Mouse (Mus musculus) lung, embryonic 15.5 days (tissue): ENCODE data around the gene Rfxank. TPM values are rescaled to one million over a fixed set of nuclear protein-coding genes. Genes with fewer than 3 reads are reported as not detected.

Experiments
- ATAC-seq: fragments of 200-750 bp; cut with Nextera tagmentation; 2 replicates; pipeline ENCODE4 v1.8.0; 2017; ENCODE audit warnings: moderate number of reproducible peaks, borderline replicate concordance; ENCODE audit not compliant: low FRiP score, low TSS enrichment; ENCODE audit errors: extremely low read depth
- H3K27ac ChIP-seq: fragments of 300-500 bp; sonication (generic); 2 replicates; pipeline ENCODE4 v1.5.1; 2015; ENCODE audit warnings: moderate library complexity, mild to moderate bottlenecking, inconsistent platforms
- H3K27me3 ChIP-seq: fragments of 300-500 bp; sonication (generic); 2 replicates; pipeline ENCODE4 v1.6.1; 2015; ENCODE audit warnings: inconsistent platforms
- H3K36me3 ChIP-seq: fragments of 300-500 bp; sonication (generic); 2 replicates; pipeline ENCODE4 v1.6.1; 2015; ENCODE audit warnings: inconsistent platforms
- H3K4me1 ChIP-seq: fragments of 300-500 bp; sonication (generic); 2 replicates; pipeline ENCODE4 v1.6.1; 2015; ENCODE audit warnings: inconsistent platforms
- H3K4me2 ChIP-seq: fragments of 300-500 bp; sonication (generic); 2 replicates; pipeline ENCODE4 v1.6.1; 2015; ENCODE audit warnings: inconsistent platforms, mild to moderate bottlenecking, moderate library complexity
- H3K4me3 ChIP-seq: fragments of 300-500 bp; sonication (generic); 2 replicates; pipeline ENCODE4 v1.5.1; 2015; ENCODE audit warnings: mild to moderate bottlenecking, inconsistent platforms
- H3K9ac ChIP-seq: fragments of 300-500 bp; sonication (generic); 2 replicates; pipeline ENCODE4 v1.6.1; 2015; ENCODE audit warnings: inconsistent platforms
- H3K9me3 ChIP-seq: fragments of 300-500 bp; sonication (generic); 2 replicates; pipeline ENCODE4 v1.6.1; 2016; ENCODE audit warnings: inconsistent platforms
- WGBS: fragments of 180-500 bp; shearing (Covaris S2); methylation state at CpG from one replicate; pipeline ENCODE4 v1.1.7; 2015; 5-methylcytosine and 5-hydroxymethylcytosine counted together
- polyA plus RNA-seq: library from polyadenylated mRNA; unstranded; fragments of >200 nt; fragmentation: Nextera tagmentation; extraction: Ambion mirVana; gene quantifications from 2 replicates; pipeline ENCODE4 v1.2.1, GENCODE M21; 2015

Gene Rfxank
- polyA plus RNA-seq, 1 experiment from 2014 or later, result 20.3 TPM

DNA sequence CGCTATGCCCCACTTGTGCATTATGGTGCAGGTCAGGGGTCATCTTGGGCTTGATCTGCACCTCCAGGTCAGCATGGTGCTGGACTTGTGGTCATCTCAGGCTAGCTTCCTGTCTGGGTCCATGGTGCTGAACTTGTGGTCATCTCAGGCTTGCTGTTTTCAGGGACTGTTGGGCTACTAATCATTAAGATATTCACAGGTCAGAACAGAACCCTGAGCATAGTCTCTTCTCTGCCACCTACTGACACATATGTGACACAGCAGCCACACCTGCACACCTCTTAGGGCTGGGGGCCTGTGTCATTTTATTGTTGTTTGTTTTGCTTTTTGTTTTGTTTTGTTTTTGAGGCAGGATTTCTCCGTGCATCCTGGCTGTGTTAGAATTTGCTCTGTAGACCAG lies 16.1 kb downstream of the Rfxank start:
- Histone ChIP-seq H3K27ac (no peak overlapping the region), H3K4me1 (no peaks in the 10 kb centered on the region), H3K9ac (no peak overlapping the region), H3K4me3 (no peak overlapping the region), H3K4me2 (no peak overlapping the region), H3K9me3 (no peaks in the 10 kb centered on the region), H3K27me3 (peaks cover 33% of the 10 kb centered on the region), H3K36me3 (no peaks in the 10 kb centered on the region)
- ATAC-seq, result no peak
- 53% methylated on average over 2 of the region's 2 CpGs for WGBS

DNA sequence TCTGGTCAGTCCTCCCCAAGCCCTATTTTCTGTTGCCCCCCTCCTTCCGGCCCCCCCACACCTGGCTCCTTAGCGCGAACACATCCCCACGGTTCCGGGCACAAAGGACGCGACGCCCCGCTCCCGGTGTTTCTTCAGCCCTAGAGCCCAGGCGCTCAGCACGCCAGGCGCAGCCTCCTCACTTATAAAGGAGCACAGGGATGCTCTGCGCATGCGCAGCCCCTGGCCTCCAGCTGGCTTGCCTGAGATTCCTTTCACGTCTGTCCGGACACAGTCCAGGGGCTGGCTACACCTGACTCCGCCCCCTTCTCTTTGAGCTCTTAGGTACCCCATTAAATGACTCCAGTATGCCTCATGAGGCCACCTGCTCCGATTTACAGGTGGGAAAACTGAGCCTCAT lies 18.3 kb downstream of the Rfxank start, which contains the start of gene Ncan:
Gene Ncan, minus strand, starts transcription at position 207 of the 400 bp plus-strand sequence.
- H3K4me3 ChIP-seq, result no peak within 1 kb of the TSS
- H3K9me3 ChIP-seq, result no peaks in the 10 kb centered on the region
- WGBS, result 1% methylated on average over 19 of the region's 19 CpGs
- no peaks in the 10 kb centered on the region for H3K4me1 ChIP-seq
- H3K4me2 ChIP-seq, result peak within 1 kb of the TSS; percentile 28
- H3K27ac ChIP-seq, result no peak within 1 kb of the TSS
- peaks cover 52% of the 10 kb centered on the region for H3K27me3 ChIP-seq
- H3K9ac ChIP-seq, result no peak within 1 kb of the TSS
- no peaks in the 10 kb centered on the region for H3K36me3 ChIP-seq
- ATAC-seq, result no peak

DNA sequence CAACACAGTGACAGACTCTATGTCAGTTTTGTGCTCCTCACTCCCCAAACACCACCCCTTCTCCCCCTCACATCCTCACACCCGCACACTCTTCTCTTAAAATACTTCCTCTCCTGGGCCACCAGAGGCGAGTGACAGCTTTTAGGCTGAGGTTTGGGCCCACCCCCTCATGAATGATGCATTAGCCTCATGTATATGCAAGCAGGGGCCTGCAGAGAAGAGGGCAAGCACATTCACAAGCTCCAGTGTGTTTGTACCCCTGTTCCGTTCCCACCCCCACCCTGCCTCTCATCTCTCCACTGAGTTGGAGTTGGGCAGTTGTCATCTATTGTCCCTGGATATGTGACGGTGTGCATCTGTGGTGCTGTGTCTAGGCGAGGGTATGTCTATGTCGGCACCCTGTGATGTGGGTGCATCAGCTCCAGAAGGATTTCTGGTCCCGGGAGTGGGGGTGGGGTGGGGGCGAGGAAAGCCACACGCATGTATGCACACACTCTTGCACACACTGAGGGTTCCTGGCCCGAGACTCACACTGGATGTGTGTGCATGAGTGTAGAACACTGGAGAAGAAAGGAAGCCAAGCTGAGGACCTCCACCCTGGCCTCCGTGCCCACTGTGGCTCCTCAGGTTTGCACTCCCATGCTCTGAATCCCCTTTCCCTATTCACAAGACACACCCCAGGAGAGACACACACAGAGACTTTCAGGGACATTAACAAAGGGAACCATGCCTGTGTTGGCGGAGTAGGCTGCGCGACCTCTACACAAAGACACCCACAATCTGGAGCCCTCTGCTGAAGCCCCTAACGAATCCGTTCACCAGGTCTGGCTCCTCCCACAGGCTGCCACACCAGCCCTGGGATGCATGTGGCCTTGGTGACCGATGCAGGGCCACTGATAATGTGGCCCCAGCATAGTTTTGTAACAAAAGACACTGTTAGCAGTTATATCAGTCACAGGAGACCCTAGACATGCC lies 19.9 kb downstream of the Rfxank start:
- Histone ChIP-seq H3K27ac (no peak overlapping the region), H3K27me3 (peaks cover 69% of the 10 kb centered on the region), H3K9me3 (no peaks in the 10 kb centered on the region), H3K4me3 (no peak overlapping the region), H3K9ac (no peak overlapping the region), H3K4me1 (no peaks in the 10 kb centered on the region), H3K36me3 (no peaks in the 10 kb centered on the region), H3K4me2 (no peak overlapping the region)
- ATAC-seq, result no peak
- WGBS, result 13% methylated on average over 17 of the region's 17 CpGs

DNA sequence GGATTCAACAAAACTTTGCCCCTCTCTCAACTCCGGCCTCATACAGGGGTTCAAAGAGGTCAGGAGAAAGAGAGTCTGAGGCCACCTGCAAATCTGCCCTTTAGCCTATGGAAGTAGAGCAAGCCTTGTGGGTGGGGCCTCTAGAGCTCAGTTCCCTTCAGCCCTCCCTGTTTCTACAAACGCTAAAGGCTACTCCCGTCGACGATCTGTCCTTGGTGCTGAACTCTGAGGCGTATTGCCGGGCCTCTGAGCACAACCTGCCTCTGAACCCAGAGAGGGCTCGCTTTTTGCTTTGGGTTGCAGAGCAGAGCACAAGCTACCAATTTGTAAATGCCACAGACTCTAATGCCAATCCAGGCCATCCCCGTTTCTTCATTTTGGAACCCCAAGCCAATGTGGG lies 21.3 kb downstream of the Rfxank start:
- no peak overlapping the region for H3K27ac ChIP-seq
- H3K4me2 ChIP-seq, result no peak overlapping the region
- no peak overlapping the region for H3K4me3 ChIP-seq
- H3K9me3 ChIP-seq, result no peaks in the 10 kb centered on the region
- ATAC-seq, result no peak
- H3K27me3 ChIP-seq, result peaks cover 83% of the 10 kb centered on the region
- WGBS, result 5% methylated on average over 9 of the region's 9 CpGs
- H3K36me3 ChIP-seq, result no peaks in the 10 kb centered on the region
- H3K9ac ChIP-seq, result no peak overlapping the region
- H3K4me1 ChIP-seq, result no peaks in the 10 kb centered on the region

DNA sequence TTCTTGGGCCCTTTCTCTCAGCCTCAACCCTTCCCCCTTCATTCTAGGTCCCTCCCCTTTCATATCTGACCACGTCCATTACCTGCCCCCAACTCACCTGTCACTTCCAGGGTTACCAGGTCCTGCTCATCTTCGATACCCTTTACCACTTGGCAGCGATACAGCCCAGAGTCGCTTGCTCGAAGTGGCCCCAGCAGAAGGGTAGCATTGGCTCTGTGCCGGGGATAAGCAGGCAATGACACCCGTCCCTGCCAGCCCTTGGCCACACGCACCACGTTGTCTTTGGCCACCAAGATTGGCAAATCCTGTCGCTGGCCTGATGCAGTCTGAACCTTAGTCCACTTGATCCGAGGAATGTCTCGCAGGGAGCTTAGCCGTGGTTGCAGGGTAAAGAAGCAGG lies 24.1 kb downstream of the Rfxank start:
- H3K27me3 ChIP-seq, result peaks cover 97% of the 10 kb centered on the region
- no peak for ATAC-seq
- H3K4me1 ChIP-seq, result no peaks in the 10 kb centered on the region
- no peak overlapping the region for H3K4me2 ChIP-seq
- no peak overlapping the region for H3K4me3 ChIP-seq
- H3K27ac ChIP-seq, result no peak overlapping the region
- H3K9ac ChIP-seq, result no peak overlapping the region
- no peaks in the 10 kb centered on the region for H3K36me3 ChIP-seq
- 68% methylated on average over 13 of the region's 13 CpGs for WGBS
- no peaks in the 10 kb centered on the region for H3K9me3 ChIP-seq

DNA sequence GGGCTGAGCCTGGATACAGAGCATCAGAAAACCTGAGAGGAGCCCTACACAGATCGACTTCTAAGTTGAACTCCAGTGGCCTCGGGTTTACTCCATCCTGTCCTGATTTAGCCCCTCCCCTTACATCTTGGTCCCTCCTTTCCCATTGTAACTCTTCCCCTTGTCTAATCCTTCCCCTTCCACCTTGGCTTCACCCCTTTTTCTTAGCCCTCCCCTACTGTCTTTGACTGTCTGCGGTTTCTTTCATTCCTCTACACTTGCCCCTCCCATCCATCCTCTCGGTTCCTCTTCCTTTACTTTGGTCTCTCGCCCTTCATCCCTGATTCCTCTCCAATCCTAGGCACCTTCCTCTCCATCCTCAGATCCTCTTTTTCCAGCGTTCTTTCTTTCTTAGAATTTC lies 24.5 kb downstream of the Rfxank start:
- Histone ChIP-seq H3K27me3 (peaks cover 97% of the 10 kb centered on the region), H3K27ac (no peak overlapping the region), H3K4me2 (no peak overlapping the region), H3K9ac (no peak overlapping the region), H3K36me3 (no peaks in the 10 kb centered on the region), H3K4me1 (no peaks in the 10 kb centered on the region), H3K9me3 (no peaks in the 10 kb centered on the region), H3K4me3 (no peak overlapping the region)
- 18% methylated on average over 6 of the region's 6 CpGs for WGBS
- no peak for ATAC-seq

DNA sequence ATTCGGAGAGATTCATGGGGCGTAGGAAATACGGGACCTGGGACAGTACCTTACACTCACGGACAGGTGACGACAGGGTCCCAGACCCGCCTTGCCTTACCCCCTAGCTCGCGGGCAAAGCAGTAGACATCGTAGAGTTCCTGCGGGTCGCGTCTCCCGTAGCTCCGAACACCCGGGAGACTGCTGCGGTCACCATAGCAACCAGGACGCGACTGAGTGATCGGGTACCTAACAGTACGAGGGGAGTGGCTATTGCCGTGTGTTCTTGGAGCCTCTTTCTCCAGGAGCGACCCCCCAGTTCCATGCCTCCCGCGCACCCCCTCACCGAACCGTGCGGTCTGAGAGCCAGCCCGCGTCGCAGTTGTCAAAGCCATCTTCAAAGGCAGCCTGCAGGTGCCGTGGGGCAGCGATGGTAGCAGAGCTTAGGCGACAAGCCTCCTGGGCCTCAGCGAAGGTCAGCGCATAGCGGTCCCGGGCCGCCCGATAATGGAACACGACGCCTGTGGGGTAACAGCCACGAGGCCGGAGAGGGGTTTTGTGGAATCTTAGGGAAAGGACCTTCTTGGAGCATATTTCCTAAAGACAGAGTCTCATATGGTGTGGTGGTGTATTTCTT lies 26.4 kb downstream of the Rfxank start:
- H3K9ac ChIP-seq, result no peak overlapping the region
- no peak overlapping the region for H3K27ac ChIP-seq
- no peaks in the 10 kb centered on the region for H3K9me3 ChIP-seq
- no peak overlapping the region for H3K4me2 ChIP-seq
- no peak overlapping the region for H3K4me3 ChIP-seq
- peaks cover 81% of the 10 kb centered on the region for H3K27me3 ChIP-seq
- WGBS, result 7% methylated on average over 43 of the region's 43 CpGs
- ATAC-seq, result no peak
- H3K4me1 ChIP-seq, result no peaks in the 10 kb centered on the region
- no peaks in the 10 kb centered on the region for H3K36me3 ChIP-seq

DNA sequence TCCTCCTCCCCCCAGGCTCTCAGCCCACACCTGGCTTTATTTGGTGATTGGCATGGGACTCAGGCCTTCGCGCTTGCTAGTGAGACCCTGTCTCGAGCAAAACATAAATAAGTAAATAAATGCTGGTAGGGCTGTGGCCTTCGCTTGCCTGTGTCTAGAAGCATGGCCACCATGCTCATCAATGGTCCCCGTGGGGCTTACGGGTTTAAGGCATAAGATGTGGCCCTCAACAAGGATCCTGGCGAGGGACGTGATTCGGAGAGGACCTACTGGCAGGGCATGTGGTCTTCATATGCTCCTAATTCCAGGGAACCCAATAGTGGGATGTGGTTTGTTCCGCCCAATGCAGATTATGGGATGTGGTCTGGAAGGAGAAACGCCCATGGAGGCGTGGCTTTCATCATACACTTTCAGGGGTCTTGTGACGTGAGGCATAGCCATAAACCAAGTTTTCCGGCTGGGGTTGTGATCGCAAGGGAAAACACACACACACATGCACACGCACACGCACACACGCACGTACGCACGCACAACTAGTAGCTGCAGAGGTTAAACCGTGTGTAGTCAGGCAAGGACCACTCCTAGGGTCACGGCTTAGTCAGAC lies 27.7 kb downstream of the Rfxank start:
- peaks cover 70% of the 10 kb centered on the region for H3K27me3 ChIP-seq
- no peak overlapping the region for H3K4me3 ChIP-seq
- 46% methylated on average over 23 of the region's 23 CpGs for WGBS

DNA sequence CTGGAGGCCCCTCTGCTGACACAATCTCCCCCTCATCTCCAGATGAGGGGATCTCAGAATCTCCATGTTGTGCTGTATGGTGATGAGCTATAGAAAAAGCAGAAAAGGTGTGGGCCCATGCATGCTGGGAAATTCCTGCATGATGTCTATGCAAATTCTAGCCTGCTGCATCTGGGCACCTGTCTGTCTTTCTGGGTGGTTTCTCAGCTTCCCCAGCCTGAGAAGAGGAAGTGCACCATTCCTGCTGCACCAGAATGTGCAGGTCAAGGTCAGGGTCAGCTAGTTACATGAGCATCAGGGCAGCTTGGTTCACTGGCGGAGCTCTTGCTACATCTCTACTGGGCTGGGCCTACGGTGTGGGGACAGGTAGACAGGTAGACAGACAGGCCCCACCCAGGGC lies 28.5 kb downstream of the Rfxank start:
- peaks cover 64% of the 10 kb centered on the region for H3K27me3 ChIP-seq
- WGBS, result 86% methylated on average over 2 of the region's 2 CpGs

More for the DNA sequence above, 27.7 kb downstream of the Rfxank start:
- Histone ChIP-seq H3K9ac (no peak overlapping the region), H3K4me1 (no peaks in the 10 kb centered on the region), H3K9me3 (no peaks in the 10 kb centered on the region), H3K4me2 (no peak overlapping the region), H3K36me3 (no peaks in the 10 kb centered on the region), H3K27ac (no peak overlapping the region)
- no peak for ATAC-seq

DNA sequence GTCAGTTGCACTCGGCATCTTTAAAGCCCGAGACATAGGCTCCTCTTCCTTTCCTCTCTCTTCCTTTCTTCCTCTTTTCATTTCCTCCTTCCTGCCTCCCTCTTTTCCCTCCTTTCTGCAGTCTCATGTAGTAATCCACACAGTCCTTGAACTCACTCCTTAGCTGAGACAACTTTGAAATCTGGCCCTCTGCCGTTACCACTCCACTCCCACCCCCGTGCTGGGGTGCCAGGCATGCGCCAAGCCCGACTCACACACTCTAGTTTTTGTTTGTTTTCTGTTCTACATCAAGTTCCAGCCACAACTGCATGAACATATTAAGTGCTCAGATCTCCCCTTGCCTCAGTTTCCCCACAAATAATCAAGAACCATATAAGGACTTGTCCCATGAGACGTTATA lies 34.0 kb downstream of the Rfxank start:
- Histone ChIP-seq H3K9ac (no peak overlapping the region), H3K27me3 (peaks cover 8% of the 10 kb centered on the region; the same call in 1 of the 2 replicates), H3K27ac (no peak overlapping the region), H3K9me3 (no peaks in the 10 kb centered on the region), H3K4me2 (no peak overlapping the region), H3K36me3 (no peaks in the 10 kb centered on the region), H3K4me1 (no peaks in the 10 kb centered on the region), H3K4me3 (no peak overlapping the region)
- no peak for ATAC-seq
- WGBS, result 68% methylated on average over 7 of the region's 7 CpGs

More for the DNA sequence above, 28.5 kb downstream of the Rfxank start:
- Histone ChIP-seq H3K4me2 (no peak overlapping the region), H3K9ac (no peak overlapping the region), H3K4me3 (no peak overlapping the region), H3K36me3 (no peaks in the 10 kb centered on the region), H3K9me3 (no peaks in the 10 kb centered on the region), H3K27ac (no peak overlapping the region), H3K4me1 (no peaks in the 10 kb centered on the region)
- ATAC-seq, result no peak

DNA sequence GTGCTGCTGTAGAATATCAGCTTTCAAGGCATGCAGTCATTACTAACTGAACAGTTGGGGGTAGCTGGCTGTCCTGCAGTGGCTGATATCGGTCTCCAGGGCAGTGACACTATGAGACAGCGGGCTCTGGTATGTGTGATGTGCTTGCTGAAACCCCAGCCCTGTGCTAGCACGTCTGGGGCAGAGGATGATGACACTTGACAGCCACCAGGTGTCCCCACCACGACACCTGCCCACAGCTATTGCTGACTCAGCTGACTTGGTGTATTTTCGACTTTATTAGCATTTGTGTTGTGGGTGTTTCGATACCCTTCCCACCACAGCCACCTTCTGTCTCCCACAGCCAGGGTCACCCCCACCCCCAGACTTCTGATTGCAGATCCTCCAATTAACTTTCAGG lies 34.4 kb downstream of the Rfxank start:
- Histone ChIP-seq H3K4me1 (no peaks in the 10 kb centered on the region), H3K27me3 (peaks cover 4% of the 10 kb centered on the region; the same call in 1 of the 2 replicates), H3K36me3 (no peaks in the 10 kb centered on the region), H3K27ac (no peak overlapping the region), H3K9me3 (no peaks in the 10 kb centered on the region), H3K9ac (no peak overlapping the region), H3K4me3 (no peak overlapping the region), H3K4me2 (no peak overlapping the region)
- 19% methylated on average over 6 of the region's 6 CpGs for WGBS
- peak; percentile 28; the same call in 1 of the 2 replicates for ATAC-seq

DNA sequence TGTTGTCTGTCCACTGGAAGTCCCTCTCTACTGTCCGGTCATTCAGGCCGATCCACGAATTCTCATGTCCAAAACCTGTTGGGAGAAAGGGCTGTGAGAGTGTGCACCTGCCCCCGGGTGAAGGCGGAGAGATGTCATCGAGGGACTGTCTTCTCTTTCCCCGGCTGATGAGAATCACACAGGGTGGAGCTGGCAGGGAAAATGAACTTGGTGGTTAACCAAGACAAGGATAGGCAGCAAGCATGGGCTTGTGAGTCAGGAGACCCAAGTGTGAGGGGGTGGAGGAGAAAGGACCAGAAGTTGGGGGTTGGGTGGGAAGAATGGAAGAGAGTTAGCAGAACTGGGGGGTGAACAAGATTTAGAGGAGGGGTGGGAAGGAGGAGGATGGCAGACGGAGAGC lies 38.7 kb downstream of the Rfxank start:
- H3K9ac ChIP-seq, result no peak overlapping the region
- no peak overlapping the region for H3K4me3 ChIP-seq
- no peak for ATAC-seq
- H3K4me1 ChIP-seq, result no peaks in the 10 kb centered on the region
- no peaks in the 10 kb centered on the region for H3K9me3 ChIP-seq
- no peaks in the 10 kb centered on the region for H3K27me3 ChIP-seq
- no peaks in the 10 kb centered on the region for H3K36me3 ChIP-seq
- H3K27ac ChIP-seq, result no peak overlapping the region
- 81% methylated on average over 8 of the region's 8 CpGs for WGBS
- H3K4me2 ChIP-seq, result no peak overlapping the region
